Mouse (Mus musculus) midbrain, embryonic 14.5 days (tissue): Measurements from ENCODE around the gene Pdxdc1. TPM values are rescaled to one million over a fixed set of nuclear protein-coding genes. Genes with fewer than 3 reads are reported as not detected.

Experiments
- ATAC-seq: fragments of 200-750 bp; cut with Nextera tagmentation; 2 replicates; pipeline ENCODE4 v1.8.0; 2017; ENCODE audit warnings: moderate number of reproducible peaks, moderate library complexity; ENCODE audit not compliant: low FRiP score, low TSS enrichment
- DNase-seq: peaks from one replicate; pipeline ENCODE4 v3.0.0-alpha.2; 2015
- H3K27ac ChIP-seq: fragments of 300-500 bp; sonication (generic); replicated peaks from 2 replicates; pipeline ENCODE4 v1.5.1; 2014; ENCODE audit warnings: mild to moderate bottlenecking, low read depth, low read length, moderate library complexity
- H3K27me3 ChIP-seq: fragments of 300-500 bp; sonication (generic); 2 replicates; pipeline ENCODE4 v1.6.1; 2014; ENCODE audit warnings: low read length, control low read depth, mixed read lengths; ENCODE audit not compliant: control insufficient read depth, insufficient read depth
- H3K36me3 ChIP-seq: fragments of 300-500 bp; sonication (generic); 2 replicates; pipeline ENCODE4 v1.6.1; 2014; ENCODE audit warnings: low read length, control low read depth; ENCODE audit not compliant: control insufficient read depth, insufficient read depth
- H3K4me1 ChIP-seq: fragments of 300-500 bp; sonication (generic); 2 replicates; pipeline ENCODE4 v1.6.1; 2014; ENCODE audit warnings: mild to moderate bottlenecking, antibody characterized with exemption, low read length, control low read depth; ENCODE audit not compliant: control insufficient read depth, insufficient read depth
- H3K4me2 ChIP-seq: fragments of 300-500 bp; sonication (generic); 2 replicates; pipeline ENCODE4 v1.6.1; 2014; ENCODE audit warnings: mild to moderate bottlenecking, low read length, moderate library complexity
- H3K4me3 ChIP-seq: fragments of 300-500 bp; sonication (generic); replicated peaks from 2 replicates; pipeline ENCODE4 v1.5.1; 2014; ENCODE audit warnings: low read depth, low read length
- H3K9ac ChIP-seq: fragments of 300-500 bp; sonication (generic); replicated peaks from 2 replicates; pipeline ENCODE4 v1.6.1; 2014; ENCODE audit warnings: mild to moderate bottlenecking, low read length, moderate library complexity
- H3K9me3 ChIP-seq: fragments of 300-500 bp; sonication (generic); 2 replicates; pipeline ENCODE4 v1.6.1; 2016; ENCODE audit warnings: low read length, control low read depth, mixed read lengths; ENCODE audit not compliant: control insufficient read depth
- WGBS: fragments of 180-500 bp; shearing (Covaris S2); extraction: QIAGEN DNeasy Blood & Tissue Kit; methylation state at CpG from one replicate; pipeline ENCODE4 v1.1.7; 2014; 5-methylcytosine and 5-hydroxymethylcytosine counted together
- polyA plus RNA-seq: library from polyadenylated mRNA; unstranded; fragments of >200 nt; fragmentation: Nextera tagmentation; extraction: Ambion mirVana; gene quantifications from 2 replicates; pipeline ENCODE4 v1.2.1, GENCODE M21; 2014

The Pdxdc1 gene
- polyA plus RNA-seq, 1 experiment from 2014 or later: 77.8 TPM

DNA sequence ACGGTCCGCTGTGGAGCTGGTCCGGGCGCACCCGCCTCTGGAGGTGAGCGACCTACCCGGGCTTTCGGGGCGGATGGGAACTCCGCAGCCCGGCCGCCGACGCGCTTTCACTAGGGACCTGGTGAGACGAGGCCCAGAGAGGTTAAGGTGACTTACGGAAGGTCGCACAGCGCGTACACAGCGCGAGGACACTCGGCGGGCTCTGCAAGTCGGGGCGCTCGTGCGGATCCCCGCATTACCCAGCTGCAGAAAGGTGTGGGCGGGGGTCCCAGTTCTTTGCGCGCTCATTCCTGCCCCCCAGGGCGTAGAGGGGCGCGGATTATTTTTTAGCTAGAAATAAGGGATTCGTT lies 83.6 kb downstream of the Pdxdc1 start:
- peak overlapping the region; percentile 71 for H3K4me2 ChIP-seq

DNA sequence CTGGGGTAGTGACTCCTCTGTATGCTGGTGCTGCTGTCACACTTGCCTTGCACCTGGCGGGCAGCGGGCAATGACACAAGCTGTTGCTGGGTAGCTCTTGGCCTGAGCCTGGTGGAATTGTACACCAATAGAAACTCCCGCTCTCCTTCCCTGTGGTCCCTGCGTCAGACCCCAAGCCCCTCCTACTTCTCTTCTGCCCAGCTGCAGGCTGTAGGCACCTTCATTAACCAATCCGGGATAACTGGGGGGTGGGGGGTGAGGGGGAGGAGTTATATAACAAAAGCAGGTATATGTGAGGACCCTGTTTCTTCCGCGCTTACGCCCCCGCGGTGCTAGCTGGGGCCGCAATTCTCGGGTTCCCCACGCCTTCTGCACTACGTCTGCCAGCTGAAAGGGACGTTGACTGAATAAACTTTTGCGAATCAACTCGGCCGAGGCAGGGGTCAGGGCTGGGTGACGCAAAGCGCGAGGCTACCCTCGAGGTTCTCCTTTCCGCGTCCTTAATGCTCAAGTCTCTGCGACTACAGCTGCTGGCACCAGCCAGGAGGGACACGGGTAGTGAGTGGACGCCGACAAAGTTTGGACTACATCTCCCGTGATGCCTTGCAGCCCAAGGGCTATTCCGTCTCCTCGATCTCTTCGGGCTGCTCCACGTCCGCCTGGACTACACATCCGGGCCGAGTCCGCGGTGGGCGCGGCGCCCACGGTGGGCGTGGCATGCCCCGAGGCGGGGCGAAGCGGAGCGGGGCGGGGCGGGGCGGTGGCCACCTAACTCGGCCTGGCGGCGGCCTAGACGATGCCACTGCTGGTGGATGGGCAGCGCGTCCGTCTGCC lies 84.2 kb downstream of the Pdxdc1 start, which contains the start of gene Ntan1:
Gene Ntan1, plus strand, starts transcription at position 286 of the 834 bp plus-strand sequence.
- Histone ChIP-seq H3K36me3 (peaks cover 20% of the 10 kb centered on the region), H3K9me3 (no peaks in the 10 kb centered on the region), H3K4me2 (peak within 1 kb of the TSS; percentile 71), H3K27ac (peak within 1 kb of the TSS; percentile 93), H3K4me3 (peak within 1 kb of the TSS; percentile 78), H3K27me3 (no peaks in the 10 kb centered on the region), H3K9ac (peak within 1 kb of the TSS; percentile 81), H3K4me1 (peaks cover 15% of the 10 kb centered on the region; the same call in 1 of the 2 replicates)
- WGBS: under 1% methylated on average over 54 of the region's 58 CpGs
- DNase-seq: peak; percentile 96
- peak; percentile 94 for ATAC-seq

More for the DNA sequence above, 83.6 kb downstream of the Pdxdc1 start:
- H3K27ac ChIP-seq: peak overlapping the region; percentile 93
- H3K4me1 ChIP-seq: peaks cover 15% of the 10 kb centered on the region; the same call in 1 of the 2 replicates
- peaks cover 14% of the 10 kb centered on the region for H3K36me3 ChIP-seq
- DNase-seq (no peak), ATAC-seq (peak; percentile 51; the same call in 1 of the 2 replicates)
- H3K4me3 ChIP-seq: peak overlapping the region; percentile 78
- no peaks in the 10 kb centered on the region for H3K27me3 ChIP-seq
- no peaks in the 10 kb centered on the region for H3K9me3 ChIP-seq
- under 1% methylated on average over 36 of the region's 36 CpGs for WGBS
- peak overlapping the region; percentile 81 for H3K9ac ChIP-seq

DNA sequence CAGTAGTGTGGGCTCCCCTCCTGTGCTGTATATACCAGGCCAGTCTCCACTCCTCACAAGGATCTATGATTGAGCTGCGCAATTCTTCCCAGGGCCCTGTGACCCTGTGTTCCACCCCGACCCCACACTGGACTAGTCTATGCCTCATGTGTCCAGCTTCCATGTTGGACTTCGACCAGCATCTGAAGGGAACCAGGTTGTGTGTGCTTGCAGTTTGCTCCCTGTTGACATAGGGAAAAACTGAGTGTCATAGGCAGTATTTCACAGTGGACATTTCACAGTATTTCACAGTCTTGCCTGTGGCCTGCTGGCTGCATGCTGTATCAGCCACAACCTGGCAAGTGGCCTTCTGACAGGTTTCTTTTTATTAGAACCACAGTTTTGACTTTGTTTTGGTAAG lies 89.7 kb downstream of the Pdxdc1 start:
- H3K9me3 ChIP-seq: no peaks in the 10 kb centered on the region
- H3K4me3 ChIP-seq: no peak overlapping the region
- no peak for ATAC-seq
- no peak overlapping the region for H3K4me2 ChIP-seq
- H3K36me3 ChIP-seq: peaks cover 72% of the 10 kb centered on the region
- 0 out of 2 replicates have a peak, but pooled peaks cover 2% of the 10 kb centered on the region for H3K4me1 ChIP-seq
- no peak overlapping the region for H3K27ac ChIP-seq
- H3K9ac ChIP-seq: no peak overlapping the region
- no peaks in the 10 kb centered on the region for H3K27me3 ChIP-seq
- no peak for DNase-seq
- 93% methylated on average over 3 of the region's 3 CpGs for WGBS

DNA sequence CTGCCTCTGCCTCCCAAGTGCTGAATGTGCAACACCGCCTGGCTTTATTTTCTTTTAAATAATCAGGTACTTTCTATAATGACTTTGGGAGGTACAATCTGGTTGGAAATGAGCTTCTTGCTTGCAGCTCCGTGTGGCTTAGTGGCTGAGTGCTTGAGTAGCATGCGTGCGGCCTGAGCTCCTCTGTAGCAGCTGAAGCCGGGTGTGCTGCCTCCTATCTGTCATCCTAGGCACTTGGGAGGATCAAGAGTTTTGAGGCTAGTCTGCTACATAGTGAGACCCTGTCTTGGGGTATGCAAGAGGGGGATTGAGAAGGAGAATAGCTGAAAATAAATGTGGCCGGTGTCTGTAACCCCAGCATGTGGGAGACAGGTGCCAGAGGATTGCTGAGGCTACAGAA lies 90.8 kb downstream of the Pdxdc1 start:
- 87% methylated on average over 6 of the region's 6 CpGs for WGBS
- no peak for ATAC-seq
- H3K36me3 ChIP-seq: peaks cover 81% of the 10 kb centered on the region

DNA sequence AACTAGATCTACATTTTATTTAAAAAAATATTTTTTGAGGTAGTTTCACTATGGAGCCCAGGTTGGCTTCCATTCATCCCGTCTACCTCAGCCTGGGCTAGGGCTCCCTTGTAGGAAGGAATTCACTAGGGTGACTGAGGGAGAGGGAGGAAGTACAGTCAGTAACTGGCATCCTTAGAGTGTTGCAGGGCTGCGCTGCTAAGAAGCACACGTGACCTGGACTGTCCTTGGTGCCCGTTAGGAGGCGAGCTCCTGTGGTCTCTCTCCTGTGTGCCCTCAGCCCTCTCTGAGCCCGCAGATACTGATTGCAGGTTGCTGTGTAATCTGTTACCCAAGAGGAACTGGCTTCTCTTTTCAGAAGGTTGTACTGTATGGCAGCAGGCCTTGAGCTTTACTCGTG lies 94.5 kb downstream of the Pdxdc1 start:
- H3K4me3 ChIP-seq: no peak overlapping the region

More for the DNA sequence above, 90.8 kb downstream of the Pdxdc1 start:
- Histone ChIP-seq H3K4me3 (no peak overlapping the region), H3K27me3 (no peaks in the 10 kb centered on the region), H3K4me1 (no peaks in the 10 kb centered on the region), H3K9me3 (no peaks in the 10 kb centered on the region), H3K4me2 (no peak overlapping the region), H3K27ac (no peak overlapping the region), H3K9ac (no peak overlapping the region)
- DNase-seq: no peak

GRCm38 (mm10) chr16:13807616-13808015 lies 95.3 kb downstream of the Pdxdc1 start:
- Histone ChIP-seq H3K4me3 (no peak overlapping the region), H3K9ac (no peak overlapping the region), H3K36me3 (peaks cover 93% of the 10 kb centered on the region), H3K9me3 (no peaks in the 10 kb centered on the region), H3K27me3 (no peaks in the 10 kb centered on the region), H3K4me2 (no peak overlapping the region), H3K4me1 (no peaks in the 10 kb centered on the region), H3K27ac (no peak overlapping the region)
- 98% methylated on average over 4 of the region's 4 CpGs for WGBS
- ATAC-seq (no peak), DNase-seq (no peak)

More for the DNA sequence above, 94.5 kb downstream of the Pdxdc1 start:
- H3K4me1 ChIP-seq: no peaks in the 10 kb centered on the region
- no peak overlapping the region for H3K9ac ChIP-seq
- no peak overlapping the region for H3K4me2 ChIP-seq
- H3K36me3 ChIP-seq: peaks cover 93% of the 10 kb centered on the region
- no peaks in the 10 kb centered on the region for H3K27me3 ChIP-seq
- DNase-seq (no peak), ATAC-seq (no peak)
- H3K27ac ChIP-seq: no peak overlapping the region
- WGBS: 93% methylated on average over 7 of the region's 7 CpGs
- H3K9me3 ChIP-seq: no peaks in the 10 kb centered on the region

DNA sequence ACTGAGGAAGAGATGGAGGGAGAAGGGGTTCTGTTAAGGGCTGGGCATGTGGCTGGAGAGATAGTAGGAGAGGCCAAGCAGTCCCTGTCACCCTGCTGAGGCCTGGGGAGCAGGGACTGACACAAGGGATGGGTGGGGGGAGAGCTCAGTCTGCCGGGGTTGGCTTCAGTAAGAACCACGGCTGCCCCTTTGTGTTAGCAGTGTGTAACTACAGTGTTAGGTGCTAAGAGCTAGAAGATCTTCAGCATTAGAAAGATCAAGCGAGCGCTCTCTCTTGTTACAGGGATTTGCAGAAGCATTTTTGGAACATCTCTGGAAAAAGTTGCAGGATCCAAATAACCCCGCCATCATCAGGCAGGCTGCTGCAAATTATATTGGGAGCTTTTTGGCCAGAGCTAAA lies 98.3 kb downstream of the Pdxdc1 start:
- WGBS: 82% methylated on average over 5 of the region's 5 CpGs
- Histone ChIP-seq H3K9me3 (no peaks in the 10 kb centered on the region), H3K9ac (no peak overlapping the region), H3K4me2 (no peak overlapping the region), H3K4me3 (no peak overlapping the region), H3K4me1 (no peaks in the 10 kb centered on the region), H3K27me3 (no peaks in the 10 kb centered on the region), H3K27ac (no peak overlapping the region), H3K36me3 (peaks cover 90% of the 10 kb centered on the region)
- ATAC-seq (no peak), DNase-seq (no peak)

- Histone ChIP-seq H3K9me3 (no peaks in the 10 kb centered on the region), H3K27me3 (no peaks in the 10 kb centered on the region), H3K4me2 (no peak overlapping the region), H3K4me1 (no peaks in the 10 kb centered on the region), H3K9ac (no peak overlapping the region), H3K36me3 (peaks cover 87% of the 10 kb centered on the region), H3K4me3 (no peak overlapping the region), H3K27ac (no peak overlapping the region)
- WGBS: 97% methylated on average over 4 of the region's 4 CpGs
- DNase-seq: no peak
- ATAC-seq: no peak
These were observed 101.7 kb downstream of the Pdxdc1 start for GRCm38 (mm10) chr16:13801231-13801630.

GRCm38 (mm10) chr16:13796746-13797175 lies 106.2 kb downstream of the Pdxdc1 start:
- no peaks in the 10 kb centered on the region for H3K4me1 ChIP-seq
- no peaks in the 10 kb centered on the region for H3K27me3 ChIP-seq
- H3K4me3 ChIP-seq: no peak overlapping the region
- ATAC-seq: no peak
- no peak for DNase-seq
- H3K27ac ChIP-seq: no peak overlapping the region
- peaks cover 92% of the 10 kb centered on the region for H3K36me3 ChIP-seq
- H3K4me2 ChIP-seq: no peak overlapping the region
- no peak overlapping the region for H3K9ac ChIP-seq
- H3K9me3 ChIP-seq: no peaks in the 10 kb centered on the region
- WGBS: 95% methylated on average over 5 of the region's 5 CpGs
